Mouse (Mus musculus): ENCODE results near the gene Ccdc137. TPM values are rescaled to one million over a fixed set of nuclear protein-coding genes. Genes with fewer than 3 reads are reported as not detected.

The Ccdc137 gene
- polyA plus RNA-seq, 1 experiment from 2014 or later: 36.1 TPM

DNA sequence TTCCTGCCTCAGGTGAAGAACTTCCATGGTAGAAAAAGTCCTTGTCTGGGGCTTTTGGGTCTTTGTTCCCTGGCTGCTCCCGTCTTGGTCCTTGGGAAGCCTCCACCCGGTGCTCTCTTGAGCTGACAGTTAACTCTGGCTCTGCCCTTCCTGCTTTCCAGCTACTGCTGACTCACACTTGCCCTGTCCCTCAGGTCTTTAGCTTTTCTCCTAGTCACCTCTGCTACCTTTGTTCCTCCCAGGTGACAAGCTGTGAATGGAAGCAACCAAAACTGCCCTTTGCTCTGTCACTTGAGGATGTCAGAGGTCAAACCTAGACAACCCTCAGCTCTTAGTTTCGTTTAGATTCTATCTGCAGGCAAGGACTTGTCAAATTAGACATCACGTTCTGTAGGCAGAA, 52.0 kb downstream of the Ccdc137 start:
- Histone ChIP-seq H3K4me3 (peak overlapping the region; percentile 52; the same call in 1 of the 2 replicates), H3K9me3 (no peaks in the 10 kb centered on the region), H3K36me3 (no peaks in the 10 kb centered on the region), H3K4me1 (peaks cover 16% of the 10 kb centered on the region), H3K27ac (peak overlapping the region; percentile 85), H3K27me3 (ENCODE audit: insufficient read depth, poor library complexity, severe bottlenecking) (no peaks in the 10 kb centered on the region)
- 37% methylated on average over 4 of the region's 4 CpGs for WGBS
- DNase-seq (ENCODE audit: low spot score): no peak

GRCm38 (mm10) chr11:120510375-120511030, 52.6 kb downstream of the Ccdc137 start:
- Histone ChIP-seq H3K27ac (peak overlapping the region; percentile 85), H3K36me3 (no peaks in the 10 kb centered on the region), H3K4me3 (peak overlapping the region; percentile 52), H3K9me3 (no peaks in the 10 kb centered on the region), H3K27me3 (ENCODE audit: insufficient read depth, poor library complexity, severe bottlenecking) (no peaks in the 10 kb centered on the region), H3K4me1 (peaks cover 18% of the 10 kb centered on the region)
- no peak for DNase-seq (ENCODE audit: low spot score)
- 6% methylated on average over 16 of the region's 16 CpGs for WGBS

GRCm38 (mm10) chr11:120512790-120513453, 55.0 kb downstream of the Ccdc137 start:
- 0 out of 2 replicates have a peak, but pooled peaks cover 6% of the 10 kb centered on the region for H3K27me3 ChIP-seq (ENCODE audit: insufficient read depth, poor library complexity, severe bottlenecking)
- H3K9me3 ChIP-seq: no peaks in the 10 kb centered on the region
- WGBS: 52% methylated on average over 6 of the region's 6 CpGs

More at GRCm38 (mm10) chr11:120512790-120513453, 55.0 kb downstream of the Ccdc137 start:
- H3K27ac ChIP-seq: no peak overlapping the region
- DNase-seq (ENCODE audit: low spot score): no peak
- H3K4me1 ChIP-seq: peaks cover 19% of the 10 kb centered on the region
- no peak overlapping the region for H3K4me3 ChIP-seq
- H3K36me3 ChIP-seq: no peaks in the 10 kb centered on the region

Other genes with a start within 250 kb of the Ccdc137 start
- 7.7 and 12.9 TPM in 2 replicates for gene Bahcc1, start 225.2 kb upstream of the Ccdc137 start, polyA plus RNA-seq (2016; fragmentation: Nextera tagmentation; extraction: Ambion mirVana)
- 1,513 and 2,033 TPM in 2 replicates for gene Actg1, start 109.6 kb upstream of the Ccdc137 start, polyA plus RNA-seq (2016; fragmentation: Nextera tagmentation; extraction: Ambion mirVana)
- gene Fscn2, start 96.6 kb upstream of the Ccdc137 start, polyA plus RNA-seq (2016; fragmentation: Nextera tagmentation; extraction: Ambion mirVana): 0.25 and 0.49 TPM in 2 replicates
- 32.5 and 35.9 TPM in 2 replicates for gene Faap100, start 79.4 kb upstream of the Ccdc137 start, polyA plus RNA-seq (2016; fragmentation: Nextera tagmentation; extraction: Ambion mirVana)
- gene Nploc4, start 20.4 kb upstream of the Ccdc137 start, polyA plus RNA-seq (2016; fragmentation: Nextera tagmentation; extraction: Ambion mirVana): 43.0 and 49.6 TPM in 2 replicates
- not detected in 2 replicates for gene Tspan10, start 15.5 kb upstream of the Ccdc137 start, polyA plus RNA-seq (2016; fragmentation: Nextera tagmentation; extraction: Ambion mirVana)
- gene Pde6g, start 4.6 kb upstream of the Ccdc137 start, polyA plus RNA-seq (2016; fragmentation: Nextera tagmentation; extraction: Ambion mirVana): 0.44 TPM in 1 of 2 replicates, not detected in the other
- 16.7 and 17.6 TPM in 2 replicates for gene Oxld1, start within 50 bp of the Ccdc137 start, polyA plus RNA-seq (2016; fragmentation: Nextera tagmentation; extraction: Ambion mirVana)
- gene Arl16, start 9.5 kb downstream of the Ccdc137 start, polyA plus RNA-seq (2016; fragmentation: Nextera tagmentation; extraction: Ambion mirVana): 46.0 and 52.2 TPM in 2 replicates
- gene Mrpl12, start 26.5 kb downstream of the Ccdc137 start, polyA plus RNA-seq (2016; fragmentation: Nextera tagmentation; extraction: Ambion mirVana): 259 and 270 TPM in 2 replicates
- gene Slc25a10, start 33.7 kb downstream of the Ccdc137 start, polyA plus RNA-seq (2016; fragmentation: Nextera tagmentation; extraction: Ambion mirVana): 55.6 and 56.6 TPM in 2 replicates
- gene Gcgr, start 72.6 kb downstream of the Ccdc137 start, polyA plus RNA-seq (2016; fragmentation: Nextera tagmentation; extraction: Ambion mirVana): 0.26 and 2.2 TPM in 2 replicates
- 153 and 186 TPM in 2 replicates for gene Mcrip1, start 91.6 kb downstream of the Ccdc137 start, polyA plus RNA-seq (2016; fragmentation: Nextera tagmentation; extraction: Ambion mirVana)
- gene Ppp1r27, start 93.0 kb downstream of the Ccdc137 start, polyA plus RNA-seq (2016; fragmentation: Nextera tagmentation; extraction: Ambion mirVana): not detected in 2 replicates
- 550 and 670 TPM in 2 replicates for gene P4hb, start 115.1 kb downstream of the Ccdc137 start, polyA plus RNA-seq (2016; fragmentation: Nextera tagmentation; extraction: Ambion mirVana)
- gene Arhgdia, start 123.5 kb downstream of the Ccdc137 start, polyA plus RNA-seq (2016; fragmentation: Nextera tagmentation; extraction: Ambion mirVana): 587 and 673 TPM in 2 replicates
- 365 and 444 TPM in 2 replicates for gene Alyref, start 140.2 kb downstream of the Ccdc137 start, polyA plus RNA-seq (2016; fragmentation: Nextera tagmentation; extraction: Ambion mirVana)
- 186 and 201 TPM in 2 replicates for gene Anapc11, start 140.3 kb downstream of the Ccdc137 start, polyA plus RNA-seq (2016; fragmentation: Nextera tagmentation; extraction: Ambion mirVana)
- 4.8 and 7.0 TPM in 2 replicates for gene Npb, start 150.4 kb downstream of the Ccdc137 start, polyA plus RNA-seq (2016; fragmentation: Nextera tagmentation; extraction: Ambion mirVana)
- 119 and 130 TPM in 2 replicates for gene Pcyt2, start 159.8 kb downstream of the Ccdc137 start, polyA plus RNA-seq (2016; fragmentation: Nextera tagmentation; extraction: Ambion mirVana)
- 25.6 and 29.5 TPM in 2 replicates for gene Sirt7, start 167.1 kb downstream of the Ccdc137 start, polyA plus RNA-seq (2016; fragmentation: Nextera tagmentation; extraction: Ambion mirVana)
- 22.7 and 28.2 TPM in 2 replicates for gene Mafg, start 175.5 kb downstream of the Ccdc137 start, polyA plus RNA-seq (2016; fragmentation: Nextera tagmentation; extraction: Ambion mirVana)
- gene Pycr1, start 185.7 kb downstream of the Ccdc137 start, polyA plus RNA-seq (2016; fragmentation: Nextera tagmentation; extraction: Ambion mirVana): 28.5 and 29.9 TPM in 2 replicates
- 6.7 and 9.3 TPM in 2 replicates for gene Myadml2, start 190.0 kb downstream of the Ccdc137 start, polyA plus RNA-seq (2016; fragmentation: Nextera tagmentation; extraction: Ambion mirVana)
- gene Notum, start 203.1 kb downstream of the Ccdc137 start, polyA plus RNA-seq (2016; fragmentation: Nextera tagmentation; extraction: Ambion mirVana): 1.6 and 5.8 TPM in 2 replicates
- gene Aspscr1, start 214.9 kb downstream of the Ccdc137 start, polyA plus RNA-seq (2016; fragmentation: Nextera tagmentation; extraction: Ambion mirVana): 127 and 134 TPM in 2 replicates

Measured in heart, embryonic 10.5 days (tissue).